Mouse (Mus musculus) hindbrain, embryonic 14.5 days (tissue): Measurements from ENCODE around the gene Hmx2. TPM values are rescaled to one million over a fixed set of nuclear protein-coding genes. Genes with fewer than 3 reads are reported as not detected.

Source experiments
- ATAC-seq: fragments of 200-750 bp; cut with Nextera tagmentation; 2 replicates; pipeline ENCODE4 v1.8.0; 2017; ENCODE audit warnings: moderate number of reproducible peaks, mild to moderate bottlenecking, moderate TSS enrichment, moderate library complexity; ENCODE audit not compliant: low FRiP score
- DNase-seq: peaks from one replicate; pipeline ENCODE4 v3.0.0-alpha.2; 2015; ENCODE audit warnings: low spot score
- H3K27ac ChIP-seq: fragments of 300-500 bp; sonication (generic); 2 replicates; pipeline ENCODE4 v1.5.1; 2014; ENCODE audit warnings: mild to moderate bottlenecking, moderate library complexity
- H3K27me3 ChIP-seq: fragments of 300-500 bp; sonication (generic); 2 replicates; pipeline ENCODE4 v1.6.1; 2014; ENCODE audit warnings: mild to moderate bottlenecking, low read length, mixed read lengths; ENCODE audit not compliant: control insufficient read depth, insufficient read depth
- H3K36me3 ChIP-seq: fragments of 300-500 bp; sonication (generic); replicated peaks from 2 replicates; pipeline ENCODE4 v1.6.1; 2014; ENCODE audit not compliant: control insufficient read depth, insufficient read depth
- H3K4me1 ChIP-seq: fragments of 300-500 bp; sonication (generic); replicated peaks from 2 replicates; pipeline ENCODE4 v1.6.1; 2014; ENCODE audit warnings: antibody characterized with exemption, low read length, mixed read lengths; ENCODE audit not compliant: control insufficient read depth, insufficient read depth
- H3K4me2 ChIP-seq: fragments of 300-500 bp; sonication (generic); replicated peaks from 2 replicates; pipeline ENCODE4 v1.6.1; 2014; ENCODE audit warnings: mild to moderate bottlenecking, moderate library complexity
- H3K4me3 ChIP-seq: fragments of 300-500 bp; sonication (generic); replicated peaks from 2 replicates; pipeline ENCODE4 v1.5.1; 2014; ENCODE audit warnings: mild to moderate bottlenecking, low read length
- H3K9ac ChIP-seq: fragments of 300-500 bp; sonication (generic); 2 replicates; pipeline ENCODE4 v1.6.1; 2014
- H3K9me3 ChIP-seq: fragments of 300-500 bp; sonication (generic); 2 replicates; pipeline ENCODE4 v1.6.1; 2016; ENCODE audit warnings: low read length; ENCODE audit not compliant: control insufficient read depth
- WGBS: fragments of 180-500 bp; shearing (Covaris S2); extraction: QIAGEN DNeasy Blood & Tissue Kit; methylation state at CpG from one replicate; pipeline ENCODE4 v1.1.7; 2014; 5-methylcytosine and 5-hydroxymethylcytosine counted together
- polyA plus RNA-seq: library from polyadenylated mRNA; unstranded; fragments of >200 nt; fragmentation: Nextera tagmentation; extraction: Ambion mirVana; gene quantifications from 2 replicates; pipeline ENCODE4 v1.2.1, GENCODE M21; 2014

The Hmx2 gene
- polyA plus RNA-seq, 1 experiment from 2014 or later = 1.9 TPM

DNA sequence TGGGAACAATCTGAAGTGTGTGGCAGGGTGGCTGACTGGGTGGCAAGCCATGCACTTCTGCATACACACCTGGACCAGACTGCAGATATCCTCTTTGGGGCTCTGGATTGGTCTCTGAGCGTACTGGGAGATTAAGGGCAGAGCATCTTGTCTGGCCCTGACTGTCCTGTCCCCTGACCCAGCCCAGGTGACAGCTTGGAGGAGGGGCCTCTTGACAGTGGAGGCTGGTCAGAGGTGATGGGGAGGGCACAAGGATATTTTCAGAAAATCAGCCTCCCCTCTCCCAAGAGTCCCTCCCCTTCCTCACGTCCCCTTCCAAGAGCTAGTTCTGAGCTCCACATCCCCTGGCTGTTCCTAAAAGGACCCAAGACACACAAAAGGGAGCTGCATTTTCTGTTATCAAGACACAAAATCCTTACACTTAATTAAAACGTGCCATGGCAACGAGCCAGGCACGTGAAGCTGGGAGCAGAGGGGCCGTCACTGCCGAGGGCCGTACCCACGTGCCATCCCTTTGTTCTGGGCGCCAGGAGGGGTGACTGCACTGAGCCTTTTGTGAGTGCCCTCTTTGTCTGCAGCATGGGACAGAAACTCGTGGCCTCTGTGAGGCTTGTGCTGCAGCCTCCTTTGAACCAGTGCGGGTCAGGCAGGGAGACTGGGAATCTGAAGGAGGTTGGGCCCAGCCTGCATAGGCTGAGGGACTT lies 49.4 kb downstream of the Hmx2 start:
- WGBS = 6% methylated on average over 12 of the region's 12 CpGs
- peak; percentile 43; the same call in 1 of the 2 replicates for ATAC-seq
- no peaks in the 10 kb centered on the region for H3K36me3 ChIP-seq
- H3K4me3 ChIP-seq = no peak overlapping the region
- peaks cover 43% of the 10 kb centered on the region for H3K27me3 ChIP-seq
- H3K4me2 ChIP-seq = peak overlapping the region; percentile 2; the same call in 1 of the 2 replicates
- H3K9me3 ChIP-seq = no peaks in the 10 kb centered on the region
- DNase-seq = peak; percentile 49
- peaks cover 13% of the 10 kb centered on the region for H3K4me1 ChIP-seq
- no peak overlapping the region for H3K27ac ChIP-seq
- peak overlapping the region; percentile 32; the same call in 1 of the 2 replicates for H3K9ac ChIP-seq

DNA sequence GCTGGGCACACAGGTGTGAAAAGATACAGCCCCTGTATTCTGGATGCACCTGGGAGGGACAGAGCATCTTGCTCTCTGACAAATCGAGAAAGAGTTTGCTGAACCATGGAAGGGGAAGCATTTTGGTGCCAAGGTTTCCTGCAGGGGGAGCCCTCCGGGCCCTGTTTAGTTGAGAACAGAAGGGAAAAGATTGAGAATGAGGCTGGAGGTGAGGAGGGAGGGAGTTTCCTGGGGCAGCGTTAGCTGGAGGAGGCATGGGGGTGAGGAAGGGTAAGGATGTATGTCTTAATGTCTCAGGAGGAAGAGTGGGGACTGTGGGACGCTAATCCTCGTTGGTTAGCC lies 49.9 kb downstream of the Hmx2 start:
- no peak overlapping the region for H3K4me3 ChIP-seq
- WGBS = 2% methylated on average over 5 of the region's 5 CpGs
- no peak overlapping the region for H3K27ac ChIP-seq
- DNase-seq (peak; percentile 66), ATAC-seq (0 out of 2 replicates have a peak, but pooled peaks have one; percentile 2)
- H3K27me3 ChIP-seq = peaks cover 43% of the 10 kb centered on the region
- peak overlapping the region; percentile 32; the same call in 1 of the 2 replicates for H3K9ac ChIP-seq
- peaks cover 17% of the 10 kb centered on the region for H3K4me1 ChIP-seq
- peak overlapping the region; percentile 2; the same call in 1 of the 2 replicates for H3K4me2 ChIP-seq
- no peaks in the 10 kb centered on the region for H3K36me3 ChIP-seq
- H3K9me3 ChIP-seq = no peaks in the 10 kb centered on the region

DNA sequence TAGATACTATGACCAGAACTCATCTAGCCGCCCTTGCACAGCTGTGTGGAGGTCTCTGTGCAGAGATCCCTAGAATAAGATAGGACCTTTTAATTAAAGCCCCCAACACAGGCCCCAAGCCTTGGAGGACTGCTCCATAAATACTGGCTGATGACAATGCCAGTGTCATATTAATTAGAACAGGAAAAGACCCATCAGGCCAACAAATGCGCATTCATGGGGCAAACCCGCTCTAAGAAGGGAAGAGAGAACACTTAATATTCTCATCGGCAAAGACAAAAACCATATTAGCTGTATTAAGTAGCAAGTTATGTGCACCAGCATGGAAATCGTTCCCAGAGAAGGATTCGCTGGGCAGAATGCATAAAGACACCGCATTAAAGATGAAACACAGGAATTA lies 53.5 kb downstream of the Hmx2 start:
- Histone ChIP-seq H3K4me2 (no peak overlapping the region), H3K4me1 (peaks cover 17% of the 10 kb centered on the region), H3K4me3 (no peak overlapping the region), H3K9me3 (no peaks in the 10 kb centered on the region), H3K27me3 (peaks cover 25% of the 10 kb centered on the region), H3K27ac (peak overlapping the region; percentile 27; the same call in 1 of the 2 replicates), H3K36me3 (no peaks in the 10 kb centered on the region), H3K9ac (no peak overlapping the region)
- DNase-seq = no peak
- 59% methylated on average over 7 of the region's 7 CpGs for WGBS
- ATAC-seq = no peak

GRCm38 (mm10) chr7:131603186-131603585 lies 54.6 kb downstream of the Hmx2 start:
- H3K4me3 ChIP-seq = no peak overlapping the region
- ATAC-seq (no peak), DNase-seq (no peak)
- no peaks in the 10 kb centered on the region for H3K9me3 ChIP-seq
- no peak overlapping the region for H3K4me2 ChIP-seq
- peaks cover 10% of the 10 kb centered on the region for H3K4me1 ChIP-seq
- no peaks in the 10 kb centered on the region for H3K36me3 ChIP-seq
- WGBS = 0% methylated on average over 5 of the region's 11 CpGs
- H3K27ac ChIP-seq = no peak overlapping the region
- no peak overlapping the region for H3K9ac ChIP-seq
- peaks cover 25% of the 10 kb centered on the region for H3K27me3 ChIP-seq

DNA sequence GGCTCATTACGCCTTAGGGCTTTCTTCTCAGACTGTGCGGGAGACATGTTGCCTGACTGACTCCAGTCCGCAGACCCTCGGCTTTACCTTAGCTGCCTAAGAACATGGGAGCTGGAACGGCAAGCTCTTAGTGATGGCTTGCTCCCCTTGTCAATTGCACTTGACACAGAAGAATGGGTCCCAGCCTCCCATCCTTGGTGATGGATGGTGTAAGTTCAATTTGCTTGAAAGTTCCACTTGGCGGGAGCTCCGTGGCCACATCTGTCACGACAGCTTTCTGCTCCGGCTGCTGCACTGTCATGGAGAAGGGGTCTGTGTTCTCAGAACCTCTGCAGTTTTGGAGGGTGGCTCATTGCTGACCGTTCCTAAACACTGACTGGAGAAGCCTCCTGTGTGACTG lies 56.4 kb downstream of the Hmx2 start:
- peaks cover 18% of the 10 kb centered on the region for H3K27me3 ChIP-seq
- no peak overlapping the region for H3K9ac ChIP-seq
- no peak overlapping the region for H3K4me3 ChIP-seq
- H3K36me3 ChIP-seq = no peaks in the 10 kb centered on the region
- no peak overlapping the region for H3K27ac ChIP-seq
- DNase-seq (no peak), ATAC-seq (no peak)
- no peak overlapping the region for H3K4me2 ChIP-seq
- 0 out of 2 replicates have a peak, but pooled peaks cover 8% of the 10 kb centered on the region for H3K4me1 ChIP-seq
- H3K9me3 ChIP-seq = no peaks in the 10 kb centered on the region
- WGBS = 87% methylated on average over 10 of the region's 10 CpGs

DNA sequence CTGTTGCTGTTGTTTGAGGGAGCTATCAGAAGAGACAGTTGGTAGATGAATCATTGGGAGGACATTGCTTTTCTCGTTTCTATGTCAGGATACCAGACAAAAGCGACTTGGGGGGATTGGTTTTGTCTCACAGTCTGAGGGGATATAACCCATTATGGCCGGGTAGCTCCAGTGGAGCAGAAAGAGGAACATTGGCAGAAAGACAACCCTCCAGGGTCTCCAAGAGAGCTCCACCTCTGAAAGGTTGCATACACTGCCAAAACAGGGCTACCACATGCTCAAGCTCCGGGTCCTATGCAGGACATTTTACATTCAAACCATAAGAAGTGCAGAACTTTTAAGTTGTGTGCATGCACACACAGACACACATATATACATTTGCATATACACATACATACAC lies 56.9 kb downstream of the Hmx2 start:
- H3K9ac ChIP-seq = no peak overlapping the region
- no peaks in the 10 kb centered on the region for H3K9me3 ChIP-seq
- DNase-seq (no peak), ATAC-seq (no peak)
- H3K27me3 ChIP-seq = peaks cover 12% of the 10 kb centered on the region
- no peak overlapping the region for H3K4me2 ChIP-seq
- H3K4me1 ChIP-seq = 0 out of 2 replicates have a peak, but pooled peaks cover 8% of the 10 kb centered on the region
- 69% methylated on average over 4 of the region's 4 CpGs for WGBS
- H3K4me3 ChIP-seq = no peak overlapping the region
- no peak overlapping the region for H3K27ac ChIP-seq
- no peaks in the 10 kb centered on the region for H3K36me3 ChIP-seq

Other genes starting within 250 kb of the Hmx2 start
- not detected in 2 replicates for gene Cuzd1, start 226.5 kb upstream of the Hmx2 start, polyA plus RNA-seq
- not detected in 2 replicates for gene Fam24b, start 219.3 kb upstream of the Hmx2 start, polyA plus RNA-seq
- gene Fam24a, start 214.9 kb upstream of the Hmx2 start, polyA plus RNA-seq = not detected in 2 replicates
- gene 2310057M21Rik, start 186.0 kb upstream of the Hmx2 start, polyA plus RNA-seq = 30.0 and 30.6 TPM in 2 replicates
- 42.5 and 50.1 TPM in 2 replicates for gene Pstk, start 177.6 kb upstream of the Hmx2 start, polyA plus RNA-seq
- 15.7 and 18.0 TPM in 2 replicates for gene Ikzf5, start 138.3 kb upstream of the Hmx2 start, polyA plus RNA-seq
- 91.3 and 101 TPM in 2 replicates for gene Acadsb, start 138.2 kb upstream of the Hmx2 start, polyA plus RNA-seq
- 1.5 and 1.8 TPM in 2 replicates for gene Hmx3, start 5.9 kb upstream of the Hmx2 start, polyA plus RNA-seq
- gene Bub3, start 11.4 kb downstream of the Hmx2 start, polyA plus RNA-seq = 157 and 158 TPM in 2 replicates